Mouse (Mus musculus) stomach, postnatal 0 days (tissue): ENCODE measurements around the gene H2afy2. TPM values are rescaled to one million over a fixed set of nuclear protein-coding genes. Genes with fewer than 3 reads are reported as not detected.

ENCODE experiments used
- ATAC-seq: fragments of 200-750 bp; cut with Nextera tagmentation; 2 replicates; pipeline ENCODE4 v1.8.0; 2017; ENCODE audit not compliant: low FRiP score, low TSS enrichment
- DNase-seq: peaks from one replicate; pipeline ENCODE4 v3.0.0-alpha.2; 2016; ENCODE audit warnings: low spot score
- H3K27ac ChIP-seq: fragments of 300-500 bp; sonication (generic); replicated peaks from 2 replicates; pipeline ENCODE4 v1.5.1; 2014; ENCODE audit warnings: mild to moderate bottlenecking, control low read depth
- H3K27me3 ChIP-seq: fragments of 300-500 bp; sonication (generic); 2 replicates; pipeline ENCODE4 v1.6.1; 2014; ENCODE audit warnings: low read length; ENCODE audit not compliant: control insufficient read depth, insufficient read depth
- H3K36me3 ChIP-seq: fragments of 300-500 bp; sonication (generic); 2 replicates; pipeline ENCODE4 v1.6.1; 2014; ENCODE audit warnings: low read length, mixed read lengths; ENCODE audit not compliant: control insufficient read depth, insufficient read depth
- H3K4me1 ChIP-seq: fragments of 300-500 bp; sonication (generic); replicated peaks from 2 replicates; pipeline ENCODE4 v1.6.1; 2014; ENCODE audit warnings: antibody characterized with exemption; ENCODE audit not compliant: control insufficient read depth, insufficient read depth
- H3K4me2 ChIP-seq: fragments of 300-500 bp; sonication (generic); replicated peaks from 2 replicates; pipeline ENCODE4 v1.6.1; 2014; ENCODE audit warnings: low read depth, mild to moderate bottlenecking, control low read depth, moderate library complexity
- H3K4me3 ChIP-seq: fragments of 300-500 bp; sonication (generic); 2 replicates; pipeline ENCODE4 v1.5.1; 2014; ENCODE audit warnings: low read depth, low read length, control low read depth
- H3K9ac ChIP-seq: fragments of 300-500 bp; sonication (generic); 2 replicates; pipeline ENCODE4 v1.6.1; 2014; ENCODE audit warnings: mild to moderate bottlenecking, low read length, control low read depth, mixed read lengths
- H3K9me3 ChIP-seq: fragments of 300-500 bp; sonication (generic); 2 replicates; pipeline ENCODE4 v1.6.1; 2016; ENCODE audit warnings: low read length; ENCODE audit not compliant: control insufficient read depth
- CTCF ChIP-seq: IDR thresholded peaks from 2 replicates; pipeline ENCODE4 v1.5.1; 2016; ENCODE audit warnings: antibody characterized with exemption, low read depth, mild to moderate bottlenecking, moderate library complexity
- EP300 ChIP-seq: optimal IDR thresholded peaks from 2 replicates; pipeline ENCODE3; 2016; ENCODE audit warnings: antibody characterized with exemption
- WGBS: fragments of 180-500 bp; shearing (Covaris S2); extraction: QIAGEN DNeasy Blood & Tissue Kit; methylation state at CpG from one replicate; pipeline ENCODE4 v1.1.7; 2014; 5-methylcytosine and 5-hydroxymethylcytosine counted together
- microRNA-seq: library from miRNA; unstranded; fragments of <30 nt; microRNA quantifications from one replicate; pipeline ENCODE4, GENCODE M21; 2016
- polyA plus RNA-seq: library from polyadenylated mRNA; unstranded; fragments of >200 nt; fragmentation: Nextera tagmentation; extraction: Ambion mirVana; gene quantifications from 2 replicates; pipeline ENCODE4 v1.2.1, GENCODE M21; 2015

Gene H2afy2
- polyA plus RNA-seq, 1 experiment from 2014 or later = 26.0 TPM

DNA sequence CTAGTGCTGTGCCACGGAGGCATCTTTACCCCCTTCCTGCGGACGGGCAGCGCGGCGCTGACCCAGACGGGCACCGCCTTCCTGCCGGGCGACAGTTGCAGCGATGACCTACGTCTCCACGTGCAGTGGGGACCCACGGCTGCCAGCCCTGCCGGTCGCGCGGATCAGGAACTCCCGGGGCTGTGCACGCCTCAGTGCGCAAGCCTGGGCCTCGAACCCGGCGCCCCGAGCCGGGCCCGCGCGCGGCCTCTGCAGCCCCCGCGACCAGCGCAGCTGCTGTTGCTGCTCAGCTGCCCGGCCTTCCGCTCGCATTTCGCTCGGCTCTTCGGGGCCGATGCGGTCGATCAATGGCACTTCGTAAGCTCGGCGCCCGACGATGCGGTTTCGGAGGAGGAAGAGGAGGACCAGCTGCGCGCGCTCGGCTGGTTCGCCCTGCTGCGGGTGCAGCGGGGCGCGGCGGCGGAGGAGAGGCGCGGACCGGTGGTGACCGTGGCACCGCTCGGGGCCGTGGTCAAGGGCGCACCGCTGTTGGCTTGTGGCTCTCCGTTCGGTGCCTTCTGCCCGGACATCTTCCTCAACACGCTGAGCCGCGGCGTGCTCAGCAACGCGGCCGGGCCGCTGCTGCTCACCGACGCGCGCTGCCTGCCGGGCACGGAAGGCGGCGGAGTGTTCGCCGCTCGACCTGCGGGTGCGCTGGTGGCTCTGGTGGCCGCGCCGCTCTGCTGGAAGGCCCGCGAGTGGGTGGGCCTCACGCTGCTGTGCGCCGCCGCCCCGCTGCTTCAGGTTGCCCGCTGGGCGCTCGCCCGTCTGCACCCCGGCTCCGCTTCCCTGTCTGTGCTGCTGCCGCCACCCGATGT is 88.0 kb downstream of the H2afy2 start:
- Histone ChIP-seq H3K27ac (peak overlapping the region; percentile 40), H3K4me2 (peak overlapping the region; percentile 99), H3K36me3 (peaks cover 15% of the 10 kb centered on the region), H3K27me3 (no peaks in the 10 kb centered on the region), H3K9ac (peak overlapping the region; percentile 88), H3K4me3 (peak overlapping the region; percentile 97), H3K9me3 (no peaks in the 10 kb centered on the region), H3K4me1 (peaks cover 5% of the 10 kb centered on the region; the same call in 1 of the 2 replicates)
- under 1% methylated on average over 85 of the region's 111 CpGs for WGBS
- no peak for TF ChIP-seq CTCF
- TF ChIP-seq EP300 = no peak
- peak; percentile 41 for DNase-seq
- no peak; the same call in 1 of the 2 replicates for ATAC-seq

DNA sequence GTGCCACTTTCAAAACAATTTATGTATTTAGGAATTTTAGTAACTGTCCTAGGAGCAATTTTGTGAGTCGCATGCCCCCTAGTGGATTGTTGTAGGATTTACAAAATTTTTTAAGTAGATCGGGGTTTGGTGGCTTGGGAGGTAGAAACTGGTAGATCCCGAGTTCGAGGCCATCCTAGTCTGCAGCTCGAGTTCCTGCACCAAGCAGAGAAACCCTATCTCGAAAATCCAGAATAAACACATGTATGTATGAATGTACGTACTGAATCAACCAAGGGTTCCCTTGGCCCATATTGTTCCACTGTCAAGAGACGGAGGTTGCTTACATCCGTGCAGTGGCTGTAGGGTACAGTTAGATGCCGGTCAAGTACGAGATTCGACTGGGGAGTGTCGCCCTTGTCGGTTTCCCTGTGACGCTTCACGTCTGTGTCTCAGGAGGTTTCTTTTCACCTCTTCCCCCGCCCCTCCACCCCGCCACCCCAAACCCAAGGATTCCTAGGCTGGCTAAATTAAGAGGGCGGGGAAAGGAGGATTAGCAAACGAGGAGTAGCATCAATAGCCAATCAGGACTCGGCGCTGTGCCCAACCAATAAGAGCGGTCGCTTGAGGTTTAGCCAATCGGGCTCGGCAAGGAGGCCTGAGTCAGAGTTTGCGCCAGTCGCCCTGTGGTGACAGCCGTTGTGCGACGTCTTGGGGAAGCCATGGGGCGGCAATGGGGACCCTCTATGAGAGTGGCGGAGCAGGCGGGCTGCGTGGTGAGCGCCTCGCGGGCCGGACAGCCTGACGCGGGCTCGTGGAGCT is 88.9 kb downstream of the H2afy2 start, which contains the start of gene Tysnd1:
Tysnd1 (plus strand) TSS at position 645 of the 801 bp plus-strand sequence.
- H3K9me3 ChIP-seq = no peaks in the 10 kb centered on the region
- peak within 1 kb of the TSS; percentile 88 for H3K9ac ChIP-seq
- DNase-seq (peak; percentile 95), ATAC-seq (peak; percentile 95)
- peak within 1 kb of the TSS; percentile 40 for H3K27ac ChIP-seq
- H3K27me3 ChIP-seq = no peaks in the 10 kb centered on the region
- WGBS = 2% methylated on average over 34 of the region's 42 CpGs
- peak within 1 kb of the TSS; percentile 97 for H3K4me3 ChIP-seq
- peaks cover 22% of the 10 kb centered on the region for H3K36me3 ChIP-seq
- peak within 1 kb of the TSS; percentile 99 for H3K4me2 ChIP-seq
- TF ChIP-seq CTCF (peak; percentile 64), EP300 (no peak)
- H3K4me1 ChIP-seq = peaks cover 5% of the 10 kb centered on the region; the same call in 1 of the 2 replicates

DNA sequence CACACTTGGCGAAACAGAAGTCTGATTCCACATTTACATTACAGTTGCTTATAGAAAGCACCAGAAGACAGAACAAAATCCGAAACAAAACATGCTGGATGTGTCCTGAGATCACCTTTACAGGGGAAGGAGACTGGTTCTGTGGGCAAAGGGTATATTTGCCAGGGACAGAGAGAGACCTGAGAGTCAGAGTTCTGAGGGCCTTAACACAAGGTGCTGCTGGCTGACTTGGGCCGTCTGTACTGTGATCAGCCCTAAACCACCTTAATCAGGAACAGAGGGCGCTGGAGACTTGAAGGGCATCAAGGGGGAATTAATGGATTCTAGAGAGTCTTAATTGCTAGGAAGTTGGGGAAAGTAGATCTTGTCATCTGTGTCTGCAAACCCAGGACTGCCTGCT is 90.4 kb downstream of the H2afy2 start:
- no peak for TF ChIP-seq CTCF
- no peak for TF ChIP-seq EP300
- WGBS = 70% methylated on average over 4 of the region's 4 CpGs
- no peak overlapping the region for H3K27ac ChIP-seq
- H3K9me3 ChIP-seq = no peaks in the 10 kb centered on the region
- peaks cover 5% of the 10 kb centered on the region; the same call in 1 of the 2 replicates for H3K4me1 ChIP-seq
- H3K36me3 ChIP-seq = peaks cover 34% of the 10 kb centered on the region
- ATAC-seq (no peak), DNase-seq (no peak)
- H3K4me3 ChIP-seq = no peak overlapping the region
- H3K9ac ChIP-seq = no peak overlapping the region
- H3K4me2 ChIP-seq = no peak overlapping the region
- no peaks in the 10 kb centered on the region for H3K27me3 ChIP-seq

DNA sequence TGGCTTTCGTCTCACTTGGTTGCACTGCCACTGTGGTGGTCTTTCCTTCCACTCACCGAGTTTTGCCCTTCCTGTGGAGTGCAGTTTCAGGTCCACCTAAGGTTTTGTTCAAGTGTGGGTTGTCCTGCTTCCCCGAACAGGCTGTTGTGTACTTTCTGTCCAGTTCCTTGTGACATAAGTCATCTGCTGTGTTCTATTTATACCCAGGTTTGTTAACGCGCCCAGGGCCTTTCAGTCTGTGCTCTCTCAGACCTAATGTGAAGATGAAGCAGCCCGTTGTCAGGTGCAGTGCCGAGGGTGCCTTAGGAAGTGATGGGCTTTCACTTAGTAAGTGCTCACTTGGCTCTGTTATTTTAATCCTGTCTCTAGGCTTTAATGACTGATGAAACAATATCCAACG is 94.5 kb downstream of the H2afy2 start:
- no peak overlapping the region for H3K4me2 ChIP-seq
- peaks cover 45% of the 10 kb centered on the region for H3K36me3 ChIP-seq
- ATAC-seq (no peak), DNase-seq (no peak)
- no peaks in the 10 kb centered on the region for H3K9me3 ChIP-seq
- no peak overlapping the region for H3K4me3 ChIP-seq
- H3K4me1 ChIP-seq = no peaks in the 10 kb centered on the region
- H3K27ac ChIP-seq = no peak overlapping the region
- no peaks in the 10 kb centered on the region for H3K27me3 ChIP-seq
- TF ChIP-seq CTCF (no peak), EP300 (no peak)
- H3K9ac ChIP-seq = no peak overlapping the region
- WGBS = 75% methylated on average over 8 of the region's 8 CpGs

Small RNA genes lying within 50 kb of the gene (microRNA-seq; reads per million reads assigned to microRNA genes)
- not detected for gene Mir5108

Other genes starting within 250 kb of the H2afy2 start
- 0.07 and 0.08 TPM in 2 replicates for gene Npffr1, start 188.7 kb downstream of the H2afy2 start, polyA plus RNA-seq
- gene Ppa1, start 135.6 kb downstream of the H2afy2 start, polyA plus RNA-seq = 117 and 124 TPM in 2 replicates
- gene Sar1a, start 103.8 kb downstream of the H2afy2 start, polyA plus RNA-seq = 135 and 146 TPM in 2 replicates
- gene Tysnd1, start 88.6 kb downstream of the H2afy2 start, polyA plus RNA-seq = 18.5 and 20.9 TPM in 2 replicates
- 9.2 and 9.4 TPM in 2 replicates for gene Aifm2, start 68.9 kb downstream of the H2afy2 start, polyA plus RNA-seq
- gene Col13a1, start 195.0 kb upstream of the H2afy2 start, polyA plus RNA-seq = 2.3 and 3.3 TPM in 2 replicates